Mouse (Mus musculus) stomach, postnatal 0 days (tissue): ENCODE measurements around the gene Gm17657.

Experiments
- CTCF ChIP-seq: IDR thresholded peaks from 2 replicates; pipeline ENCODE4 v1.5.1; 2016; ENCODE audit warnings: antibody characterized with exemption, low read depth, mild to moderate bottlenecking, moderate library complexity
- EP300 ChIP-seq: optimal IDR thresholded peaks from 2 replicates; pipeline ENCODE3; 2016; ENCODE audit warnings: antibody characterized with exemption

DNA sequence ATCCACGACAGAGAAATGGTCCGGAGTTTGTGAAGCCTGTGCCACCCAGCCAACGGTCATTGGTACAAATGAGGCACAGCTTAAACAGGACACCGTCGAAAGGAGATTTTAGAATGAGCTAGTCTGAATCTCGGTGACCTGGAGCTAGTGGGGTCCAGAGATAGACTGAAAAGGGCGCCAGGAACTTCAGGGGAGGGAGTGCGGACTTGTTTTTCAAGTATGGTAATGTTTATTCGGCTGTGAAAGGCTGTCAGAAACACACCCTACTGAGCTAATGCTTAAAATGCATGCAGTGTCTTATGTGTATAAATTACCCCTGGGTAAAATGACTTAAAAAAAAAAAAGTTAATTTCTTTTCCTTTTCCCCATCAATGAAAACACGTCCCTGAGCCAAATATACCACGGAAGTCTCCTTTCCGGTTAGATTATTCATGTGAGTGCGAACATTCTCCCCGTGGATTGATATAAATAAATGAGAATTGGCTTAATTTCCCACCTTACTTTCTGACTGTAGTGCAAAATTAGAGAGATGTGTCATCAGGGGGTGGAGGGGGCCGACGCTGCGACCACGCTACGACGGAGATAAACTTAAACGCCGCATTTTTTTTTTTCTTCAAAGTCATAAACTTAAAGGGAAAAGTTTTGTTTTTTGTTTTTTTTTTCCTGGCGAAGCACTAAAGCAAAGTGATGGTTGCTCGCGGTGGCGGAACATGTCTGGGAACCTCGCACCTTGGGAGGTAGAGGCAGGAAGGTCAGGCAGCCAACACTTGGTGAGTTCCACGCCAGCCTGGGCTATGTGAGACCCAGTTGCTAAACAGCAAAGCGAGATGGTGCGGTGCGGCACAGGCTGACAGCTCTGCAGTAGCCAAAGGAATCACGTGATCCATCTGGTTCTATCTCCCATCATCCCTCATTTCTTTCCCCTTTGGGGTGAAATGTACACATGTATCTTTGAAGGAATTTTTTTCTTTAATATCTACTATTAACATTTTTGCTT, 46.5 kb downstream of the Gm17657 start:
- TF ChIP-seq CTCF, result no peak
- no peak for TF ChIP-seq EP300
